Mouse (Mus musculus) heart, adult 10 weeks (tissue): ENCODE data around the gene Tmem265. TPM values are rescaled to one million over a fixed set of nuclear protein-coding genes. Genes with fewer than 3 reads are reported as not detected.

ENCODE experiments used
- polyA plus RNA-seq: library from polyadenylated mRNA; stranded (reverse); fragments of 350-450 nt; fragmentation: Illumina TruSeq; extraction: RNeasy Lipid Tissue Mini Kit (QIAGEN cat#74804); gene quantifications from one replicate; pipeline ENCODE4 v1.2.3, GENCODE M21; 2014; ENCODE audit warnings: low read depth, low replicate concordance

Tmem265 gene
- polyA plus RNA-seq = not detected

GRCm38 (mm10) chr7:127561340-127561858, at the start of gene Tmem265:
Gene Tmem265 (plus strand): TSS chr7:127561390.

GRCm38 (mm10) chr7:127511808-127512230, 49.4 kb upstream of the Tmem265 start, which contains the start of gene Srcap:
Gene Srcap (plus strand): TSS chr7:127511983.

GRCm38 (mm10) chr7:127519284-127519683, 41.9 kb upstream of the Tmem265 start, which contains the start of gene Gm42715:
Gene Gm42715 (plus strand): TSS chr7:127519584.

GRCm38 (mm10) chr7:127572895-127573471, 11.8 kb downstream of the Tmem265 start, which contains the start of gene Phkg2:
Gene Phkg2 (plus strand): TSS chr7:127573340.

GRCm38 (mm10) chr7:127588011-127588871, 27.1 kb downstream of the Tmem265 start, which contains the start of the genes Ccdc189 and Rnf40:
Gene Ccdc189 (minus strand): TSS chr7:127588595.
Gene Rnf40 (plus strand): TSS chr7:127588767.

GRCm38 (mm10) chr7:127614891-127615843, 54.0 kb downstream of the Tmem265 start, which contains the start of gene Zfp629:
Gene Zfp629 (minus strand): TSS chr7:127615797.

Other genes with a start within 250 kb of the Tmem265 start
- 33.8 TPM for gene Zfp768, start 215.8 kb upstream of the Tmem265 start, polyA plus RNA-seq
- 3.9 TPM for gene Zfp747, start 185.3 kb upstream of the Tmem265 start, polyA plus RNA-seq
- 1.5 TPM for gene 9130019O22Rik, start 174.2 kb upstream of the Tmem265 start, polyA plus RNA-seq
- gene E430018J23Rik, start 167.8 kb upstream of the Tmem265 start, polyA plus RNA-seq = 3.4 TPM
- gene Zfp764, start 154.6 kb upstream of the Tmem265 start, polyA plus RNA-seq = 4.4 TPM
- 3.6 TPM for gene Zfp688, start 139.3 kb upstream of the Tmem265 start, polyA plus RNA-seq
- 1.2 TPM for gene Zfp689, start 112.2 kb upstream of the Tmem265 start, polyA plus RNA-seq
- gene Prr14, start 101.8 kb upstream of the Tmem265 start, polyA plus RNA-seq = 35.5 TPM
- gene Fbrs, start 82.2 kb upstream of the Tmem265 start, polyA plus RNA-seq = 34.1 TPM
- 15.8 TPM for gene Srcap, start 49.4 kb upstream of the Tmem265 start, polyA plus RNA-seq
- 14.5 TPM for gene Gm42715, start 41.8 kb upstream of the Tmem265 start, polyA plus RNA-seq
- 24.2 TPM for gene Phkg2, start 11.9 kb downstream of the Tmem265 start, polyA plus RNA-seq
- 10.8 TPM for gene Ccdc189, start 27.2 kb downstream of the Tmem265 start, polyA plus RNA-seq
- gene Rnf40, start 27.4 kb downstream of the Tmem265 start, polyA plus RNA-seq = 30.3 TPM
- 19.1 TPM for gene Zfp629, start 54.4 kb downstream of the Tmem265 start, polyA plus RNA-seq
- 20.2 TPM for gene Bcl7c, start 147.5 kb downstream of the Tmem265 start, polyA plus RNA-seq
- 10.0 TPM for gene Ctf1, start 151.3 kb downstream of the Tmem265 start, polyA plus RNA-seq
- gene Ctf2, start 170.8 kb downstream of the Tmem265 start, polyA plus RNA-seq = not detected
- 3.5 TPM for gene Fbxl19, start 183.2 kb downstream of the Tmem265 start, polyA plus RNA-seq
- 27.5 TPM for gene Orai3, start 208.4 kb downstream of the Tmem265 start, polyA plus RNA-seq
- 13.0 TPM for gene Setd1a, start 215.3 kb downstream of the Tmem265 start, polyA plus RNA-seq
- not detected for gene Gm49388, start 224.2 kb downstream of the Tmem265 start, polyA plus RNA-seq
- 31.7 TPM for gene Hsd3b7, start 239.2 kb downstream of the Tmem265 start, polyA plus RNA-seq